Mouse (Mus musculus) kidney, postnatal 25 days (tissue): ENCODE measurements at regions not wholly inside any gene's neighbourhood (a gene's known extent, or its start where the extent isn't known, plus 50 kb on each side); places are given as distances from the start of the nearest gene placed in this dataset.

Experiments used
- DNase-seq, 2 experiments: peaks; one replicate each; pipeline ENCODE4 v3.0.0; 2021; ENCODE audit warnings: mixed read lengths in 2 of 2

DNA sequence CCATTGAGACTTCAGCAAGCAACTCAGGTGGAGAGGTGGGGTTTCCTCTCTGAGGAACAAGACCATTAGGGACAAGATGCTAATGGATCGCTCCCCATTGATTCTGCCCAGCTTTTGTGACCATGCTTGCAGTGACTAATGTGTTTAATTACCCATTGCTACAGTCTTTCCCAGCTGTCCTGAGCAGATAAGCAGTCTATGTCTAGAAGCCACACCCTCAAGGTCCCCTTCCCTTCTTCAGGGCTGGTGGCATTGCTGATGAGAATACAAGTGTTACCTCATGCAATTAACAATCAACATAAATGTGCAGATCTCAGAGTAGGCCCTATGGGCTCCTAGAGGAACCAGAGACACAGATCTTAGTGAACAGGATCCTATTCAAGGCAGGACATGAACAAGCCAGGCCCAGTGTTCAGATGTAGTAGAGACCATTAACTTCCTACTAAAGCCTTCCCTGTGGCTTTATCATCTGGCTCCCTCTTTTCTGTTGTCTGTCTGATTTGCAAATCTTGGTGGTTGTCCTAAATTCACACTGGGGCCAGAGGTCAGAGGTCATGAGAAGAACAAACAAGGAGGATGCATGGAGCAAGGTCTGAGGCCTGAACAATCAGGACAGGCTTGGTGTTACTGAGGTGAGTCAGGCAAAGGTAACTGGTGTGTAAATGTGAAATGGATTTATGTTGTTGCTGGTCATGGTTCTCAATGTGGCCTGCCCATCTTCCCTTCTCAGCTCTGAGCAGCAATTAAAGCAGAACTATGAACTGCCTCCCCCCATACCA, 56.8 kb downstream of the Odc1 start:
- no peak for DNase-seq

DNA sequence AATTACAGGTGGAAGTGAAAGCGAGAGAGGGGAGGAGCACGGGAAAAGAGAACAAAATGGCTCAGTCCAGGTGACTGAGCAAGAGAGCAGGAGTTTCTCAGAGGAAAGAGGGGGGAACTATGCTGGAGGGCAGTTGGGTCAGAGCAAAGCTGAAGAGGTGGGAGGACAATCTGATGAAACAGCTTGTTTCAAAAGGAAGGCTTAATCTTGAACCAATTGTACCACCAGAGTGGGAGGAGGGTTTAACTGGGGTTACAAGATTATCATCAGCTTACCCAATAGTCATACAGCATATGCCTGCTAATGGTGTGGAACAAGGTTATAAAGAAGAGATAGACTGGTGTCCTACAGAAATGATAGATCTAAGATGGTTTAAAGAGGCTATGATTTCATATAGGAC, 59.0 kb downstream of the Odc1 start:
- DNase-seq, result no peak

DNA sequence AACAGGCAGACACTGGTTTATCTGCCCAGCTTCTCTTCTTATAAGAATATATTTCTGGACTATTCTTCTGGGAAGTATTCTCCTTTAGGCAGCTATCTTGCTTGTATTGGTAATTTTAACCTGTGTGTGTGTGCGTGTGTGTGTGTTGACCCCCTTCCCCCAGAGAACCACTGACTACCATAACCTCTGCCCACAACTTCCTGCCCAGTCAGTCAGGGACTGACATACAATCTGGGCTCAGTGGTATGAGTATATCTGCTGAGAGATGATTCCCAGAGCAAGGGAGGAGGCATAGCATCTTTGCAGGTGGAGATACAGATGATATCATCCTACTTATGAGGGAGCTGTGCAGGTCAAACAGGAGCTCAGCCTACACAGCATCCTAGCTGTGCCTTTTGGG, 65.8 kb downstream of the Odc1 start:
- no peak for DNase-seq

DNA sequence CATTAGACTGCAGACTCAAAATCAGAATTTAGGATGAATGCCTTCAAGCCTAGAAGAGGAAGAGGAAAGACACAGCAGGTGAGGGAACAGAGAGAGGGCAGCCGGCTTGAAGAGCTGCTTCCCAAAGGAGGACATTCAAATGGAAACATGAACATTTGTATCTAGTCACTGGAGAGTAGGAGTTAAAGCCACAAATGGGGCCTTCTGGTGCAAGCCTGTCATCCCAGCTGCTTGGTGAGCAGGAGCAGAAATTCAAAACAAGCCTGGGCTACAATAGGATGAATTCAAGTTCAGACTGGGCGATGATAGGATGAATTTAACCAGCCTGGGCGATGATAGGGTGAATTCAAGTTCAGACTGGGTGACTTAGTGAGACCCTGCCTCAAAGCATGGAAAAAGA, 67.4 kb downstream of the Odc1 start:
- DNase-seq, result no peak

DNA sequence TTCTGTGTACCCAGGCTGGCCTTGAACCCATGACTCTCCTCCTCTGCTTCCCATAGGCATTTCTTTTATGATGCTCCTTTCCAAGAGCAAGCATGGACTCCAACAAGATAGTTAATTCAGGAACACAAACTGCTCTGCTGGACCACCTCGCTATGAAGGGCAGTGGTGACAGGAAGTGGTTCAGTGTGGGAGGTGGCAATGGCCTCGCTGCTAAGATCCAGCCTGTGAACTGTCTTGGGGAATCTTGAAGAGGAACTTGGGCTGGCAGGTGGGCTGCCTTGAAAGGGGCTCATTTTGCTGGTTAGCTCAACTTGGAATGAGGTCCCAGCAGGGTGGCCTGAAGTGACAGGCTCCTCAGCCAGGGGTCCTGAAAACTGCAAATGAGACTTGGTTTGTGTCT, 72.4 kb upstream of the Hpcal1 start:
- DNase-seq, result no peak

DNA sequence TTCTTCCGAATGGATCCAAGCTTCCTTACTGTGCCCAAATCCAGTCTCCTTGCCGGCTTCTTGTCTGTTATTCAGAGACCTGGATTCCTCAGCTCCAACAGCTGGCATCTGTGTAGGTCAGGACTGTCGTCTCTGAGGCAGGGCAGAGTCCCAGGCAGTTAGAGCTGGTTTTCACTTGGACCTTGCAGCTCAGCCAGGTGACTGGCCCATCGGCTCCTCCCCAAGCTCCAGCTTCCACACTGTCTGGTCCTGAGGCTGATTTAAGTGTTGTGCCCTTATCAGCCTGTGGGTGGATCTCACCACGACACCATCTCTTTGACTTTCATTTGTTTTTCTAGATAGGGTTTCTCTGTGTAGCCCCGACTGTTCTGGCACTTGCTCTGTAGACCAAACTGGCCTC, 70.4 kb upstream of the Hpcal1 start:
- DNase-seq, result peak; percentile 17 to 63

DNA sequence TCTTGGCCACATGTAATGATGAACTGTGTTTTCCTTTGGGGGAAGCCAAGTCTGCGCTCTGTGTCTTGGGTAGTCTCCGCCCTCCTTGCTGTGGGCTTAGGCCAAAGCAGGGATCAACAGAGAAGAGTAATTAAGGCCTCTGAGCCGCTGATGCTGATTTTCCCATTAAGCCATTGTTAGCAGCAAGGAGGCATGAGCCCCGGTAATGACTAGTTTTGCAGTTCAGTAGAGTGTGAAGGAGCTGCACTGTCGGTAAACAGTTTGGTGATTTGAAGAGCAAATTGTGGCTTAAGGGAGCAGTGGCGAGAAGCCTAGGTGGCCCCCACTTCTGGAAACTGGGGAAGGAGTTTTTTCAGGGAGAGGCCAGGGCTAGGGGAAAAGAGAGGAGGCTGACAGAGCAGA, 69.2 kb upstream of the Hpcal1 start:
- peak; percentile 2 to 50 for DNase-seq

DNA sequence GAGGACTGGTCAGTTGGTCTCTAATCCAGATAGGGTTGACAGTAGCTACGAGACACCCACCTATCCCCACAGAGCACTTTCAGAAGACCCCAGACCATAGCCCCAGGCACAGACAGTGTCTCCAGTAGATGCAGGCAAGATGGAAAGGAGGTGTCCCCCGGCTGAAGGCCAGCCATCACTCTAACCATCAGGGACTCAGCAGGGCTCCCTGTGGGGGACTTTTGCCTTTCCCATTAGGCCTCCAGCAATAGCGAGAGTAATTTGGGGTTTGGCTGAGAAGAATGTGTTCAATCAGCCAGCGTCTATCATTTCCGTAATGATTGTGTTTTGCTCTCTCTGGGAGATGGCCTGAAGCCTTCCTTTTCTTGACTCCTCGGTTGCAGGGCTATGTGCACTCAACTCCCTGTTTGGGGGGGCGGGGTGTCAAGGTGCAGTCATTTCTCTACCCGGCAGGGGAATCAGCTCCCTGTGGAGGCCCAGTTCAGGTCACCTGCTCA, 68.1 kb upstream of the Hpcal1 start:
- peak in 1 of 2 experiments; percentile 24 for DNase-seq

DNA sequence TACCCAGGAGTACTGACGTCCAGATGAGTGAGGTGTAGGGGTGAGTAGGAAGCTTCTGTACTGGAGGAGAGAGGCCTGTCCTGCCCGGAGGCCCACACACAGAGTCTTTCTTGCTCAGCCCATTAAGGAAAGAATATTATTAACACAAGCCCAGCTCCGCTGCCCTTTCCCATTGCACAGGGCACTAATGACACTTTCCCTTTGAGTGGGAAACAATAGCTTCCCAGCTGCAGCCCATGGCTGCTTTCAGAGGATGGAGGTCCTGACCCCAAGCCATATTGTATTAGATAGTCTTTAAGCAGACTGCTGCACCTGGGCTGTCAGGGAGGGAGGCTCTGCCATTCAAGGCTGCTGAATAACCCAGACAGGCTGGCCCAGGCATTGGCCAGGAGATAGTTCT, 64.6 kb upstream of the Hpcal1 start:
- DNase-seq, result no peak

DNA sequence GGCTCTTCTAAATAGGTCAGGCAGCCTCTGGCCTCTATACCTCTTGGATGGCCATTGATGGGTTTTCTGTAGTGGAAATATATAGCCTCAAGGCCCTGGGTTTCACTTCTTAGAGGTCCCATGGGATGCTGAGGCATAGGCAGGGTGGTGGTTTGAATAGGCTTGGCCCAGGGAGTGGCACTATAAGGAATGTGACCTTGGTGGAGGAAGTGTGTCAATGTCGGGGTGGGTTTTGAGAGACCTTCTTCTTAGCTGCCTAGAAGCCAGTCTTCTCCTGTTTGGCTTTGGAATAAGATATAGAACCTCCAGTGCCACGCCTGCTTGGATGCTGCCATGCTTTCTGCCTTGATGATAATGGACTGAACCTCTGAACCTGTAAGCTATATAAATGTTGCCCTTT, 59.5 kb upstream of the Hpcal1 start:
- no peak for DNase-seq

DNA sequence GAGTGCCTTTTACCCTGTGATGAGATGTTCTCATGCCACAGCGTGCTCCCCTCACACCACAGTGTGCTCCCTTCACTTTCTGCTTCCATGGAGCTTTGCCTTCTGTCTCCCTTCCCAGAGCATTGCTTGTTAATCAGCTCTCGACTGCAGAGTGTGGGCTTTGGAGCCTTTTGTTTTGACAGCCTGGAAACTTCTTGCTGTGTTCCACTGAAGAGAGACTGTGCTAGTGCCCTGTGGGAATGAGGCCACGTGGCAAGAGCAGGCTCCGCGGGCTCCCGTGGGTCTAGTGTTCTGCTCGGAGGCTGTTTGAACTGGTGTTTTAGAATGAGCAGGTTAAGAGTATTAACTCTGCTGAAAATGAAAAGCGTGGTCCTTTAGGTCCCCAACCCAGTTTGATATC, 54.5 kb upstream of the Hpcal1 start:
- no peak for DNase-seq

DNA sequence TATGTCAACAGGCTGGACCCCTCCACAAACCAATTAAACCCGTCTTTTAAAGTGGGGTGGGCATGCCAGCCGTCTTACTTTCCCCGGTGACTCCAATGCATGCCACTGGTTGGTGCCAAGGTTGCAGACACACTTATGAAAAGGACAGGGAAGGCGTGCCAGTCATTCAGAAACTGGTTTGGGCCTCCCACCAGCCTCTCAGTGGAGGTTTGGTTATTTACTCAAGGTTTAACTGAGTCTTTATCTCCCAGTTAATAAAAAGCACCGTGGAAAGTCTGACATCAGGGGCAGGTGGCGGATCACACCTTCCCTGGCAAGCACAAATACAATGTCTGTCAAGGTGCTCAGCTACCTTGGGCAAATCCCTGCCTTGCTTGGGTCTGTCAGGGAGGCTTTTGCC, 54.1 kb upstream of the Hpcal1 start:
- no peak for DNase-seq
